Mouse (Mus musculus) heart, adult 9 months (tissue): ENCODE data around the gene Tuba8.
A peak's percentile ranks its signal among the peaks of the same experiment; 100 is the strongest.

Experiments
- DNase-seq, 2 experiments: peaks; one replicate each; pipeline ENCODE4 v3.0.0; 2022; ENCODE audit warnings: low spot score in 2 of 2

Tuba8 gene

GRCm38 (mm10) chr6:121210149-121210925 is at the start of gene Tuba8:
TSS of gene Tuba8 (plus strand) at chr6:121210696.
- DNase-seq = peak; percentile 74 to 79

- no peak for DNase-seq
These were observed 47.9 kb upstream of the Tuba8 start for GRCm38 (mm10) chr6:121162616-121163015.

GRCm38 (mm10) chr6:121166098-121166552 is 44.4 kb upstream of the Tuba8 start:
- no peak for DNase-seq

- no peak for DNase-seq
These were observed 43.0 kb upstream of the Tuba8 start for GRCm38 (mm10) chr6:121167381-121167975.

- peak; percentile 73 to 90 for DNase-seq
These were observed 39.4 kb upstream of the Tuba8 start for GRCm38 (mm10) chr6:121171102-121171501.

- DNase-seq = peak in 1 of 2 experiments; percentile 44
These were observed 37.0 kb upstream of the Tuba8 start for GRCm38 (mm10) chr6:121173471-121173870.

- no peak for DNase-seq
These were observed 35.7 kb upstream of the Tuba8 start for GRCm38 (mm10) chr6:121174761-121175160.

- no peak for DNase-seq
These were observed 34.3 kb upstream of the Tuba8 start for GRCm38 (mm10) chr6:121176011-121176730.

- no peak for DNase-seq
These were observed 33.8 kb upstream of the Tuba8 start for GRCm38 (mm10) chr6:121176731-121177098.

GRCm38 (mm10) chr6:121177118-121177708 is 33.3 kb upstream of the Tuba8 start:
- DNase-seq = no peak

GRCm38 (mm10) chr6:121178700-121179358 is 31.7 kb upstream of the Tuba8 start:
- peak in 1 of 2 experiments; percentile 68 for DNase-seq

- no peak for DNase-seq
These were observed 30.6 kb upstream of the Tuba8 start for GRCm38 (mm10) chr6:121179846-121180245.

GRCm38 (mm10) chr6:121183414-121184173 is 26.9 kb upstream of the Tuba8 start, which contains the start of gene Pex26:
TSS of gene Pex26 (plus strand) at chr6:121183667.
- DNase-seq = peak; percentile 93

- DNase-seq = peak; percentile 40 to 53
These were observed 26.0 kb upstream of the Tuba8 start for GRCm38 (mm10) chr6:121184198-121185140.

GRCm38 (mm10) chr6:121185232-121185631 is 25.3 kb upstream of the Tuba8 start:
- no peak for DNase-seq

- DNase-seq = no peak
These were observed 19.1 kb upstream of the Tuba8 start for GRCm38 (mm10) chr6:121191261-121192009.

GRCm38 (mm10) chr6:121194061-121194955 is 16.2 kb upstream of the Tuba8 start:
- DNase-seq = no peak
